Mouse (Mus musculus): ENCODE measurements around the gene Gsto2.

The Gsto2 gene

GRCm38 (mm10) chr19:47859180-47859579 lies 6.2 kb upstream of the Gsto2 start:
- DNase-seq = no peak

GRCm38 (mm10) chr19:47862581-47862980 lies 2.8 kb upstream of the Gsto2 start:
- DNase-seq = no peak

- no peak for DNase-seq
Measured at GRCm38 (mm10) chr19:47864051-47864450, 1.3 kb upstream of the Gsto2 start.

GRCm38 (mm10) chr19:47864721-47865120 lies 613 bp upstream of the Gsto2 start:
- no peak for DNase-seq

GRCm38 (mm10) chr19:47867628-47868175 lies 2.4 kb downstream of the Gsto2 start:
- DNase-seq = no peak

GRCm38 (mm10) chr19:47868951-47869350 lies 3.6 kb downstream of the Gsto2 start:
- DNase-seq = no peak

GRCm38 (mm10) chr19:47869516-47869915 lies 4.2 kb downstream of the Gsto2 start:
- DNase-seq = no peak

- no peak for DNase-seq
Measured at GRCm38 (mm10) chr19:47870102-47870666, 4.8 kb downstream of the Gsto2 start.

GRCm38 (mm10) chr19:47871515-47871914 lies 6.2 kb downstream of the Gsto2 start:
- DNase-seq = no peak

- no peak for DNase-seq
Measured at GRCm38 (mm10) chr19:47876252-47876651, 10.9 kb downstream of the Gsto2 start.

GRCm38 (mm10) chr19:47881538-47881937 lies 16.2 kb downstream of the Gsto2 start:
- DNase-seq = no peak

- peak; percentile 86 for DNase-seq
Measured at GRCm38 (mm10) chr19:47882151-47882881, 17.0 kb downstream of the Gsto2 start.

GRCm38 (mm10) chr19:47882882-47883254 lies 17.5 kb downstream of the Gsto2 start:
- no peak for DNase-seq

- DNase-seq = no peak
Measured at GRCm38 (mm10) chr19:47884296-47885085, 19.2 kb downstream of the Gsto2 start.

GRCm38 (mm10) chr19:47885191-47885743 lies 19.9 kb downstream of the Gsto2 start:
- no peak for DNase-seq

GRCm38 (mm10) chr19:47885886-47886285 lies 20.6 kb downstream of the Gsto2 start:
- DNase-seq = no peak

- peak; percentile 27 for DNase-seq
Measured at GRCm38 (mm10) chr19:47886617-47887016, 21.3 kb downstream of the Gsto2 start.

GRCm38 (mm10) chr19:47887417-47887816 lies 22.1 kb downstream of the Gsto2 start:
- no peak for DNase-seq

- DNase-seq = no peak
Measured at GRCm38 (mm10) chr19:47888037-47888436, 22.7 kb downstream of the Gsto2 start.

GRCm38 (mm10) chr19:47890489-47891130 lies 25.3 kb downstream of the Gsto2 start:
- DNase-seq = no peak

- no peak for DNase-seq
Measured at GRCm38 (mm10) chr19:47891562-47892312, 26.4 kb downstream of the Gsto2 start.

GRCm38 (mm10) chr19:47893092-47893491 lies 27.8 kb downstream of the Gsto2 start:
- DNase-seq = no peak
